In the genomic region with DNA sequence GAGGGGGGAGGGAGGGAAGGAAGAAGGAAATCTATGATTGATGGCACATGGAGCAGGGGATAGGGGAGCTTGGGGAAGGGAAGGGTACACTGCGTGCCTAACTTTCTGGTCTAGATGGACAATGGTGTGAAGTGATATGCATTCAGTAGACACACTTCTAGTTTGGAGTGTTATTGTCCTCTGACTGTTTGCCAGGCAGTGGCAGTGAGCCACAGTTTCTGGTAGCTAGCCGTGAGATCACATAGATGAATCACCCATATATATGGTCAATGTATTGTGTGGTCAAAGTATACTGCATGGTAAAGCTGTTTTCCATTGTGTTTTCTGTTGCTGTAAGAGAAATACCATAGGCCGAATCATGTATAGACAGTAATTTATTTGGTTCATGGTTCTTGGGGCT, we compare ENCODE assay signal across 19 mouse cellular contexts.
"Had no signal": no experiment of that assay in that cellular context is flagged by ENCODE, and none has a peak within 500 bp of the region (broad histone marks: within the 10 kb centered on the region; RNA-seq: fewer than 3 reads in every experiment).

No protein-coding gene starts in this region.

- H3K27ac ChIP-seq: midbrain, embryonic 10.5 days; midbrain, embryonic 12.5 days; neural tube, embryonic 13.5 days; neural tube, embryonic 15.5 days had no signal

- H3K4me3 ChIP-seq: midbrain, embryonic 10.5 days; midbrain, embryonic 12.5 days; myocyte; neural tube, embryonic 13.5 days; neural tube, embryonic 15.5 days had no signal

- H3K27me3 ChIP-seq: midbrain, embryonic 12.5 days; neural tube, embryonic 13.5 days; neural tube, embryonic 15.5 days had no signal

- ATAC-seq: midbrain, embryonic 16.5 days had no signal

- DNase-seq: lung, adult 18-20 months; lung, embryonic 14.5 days; lung, postnatal 10 days; lung, postnatal 4 days; midbrain, embryonic 14.5 days; retina, postnatal 1 day; right cerebral cortex, adult 18-20 months; right cerebral cortex, postnatal 25 days; right cerebral cortex, postnatal 4 days; spleen, adult 18-20 months; thymus, adult 18-20 months; thymus, postnatal 14 days; thymus, postnatal 36 days had no signal

- H3K4me1 ChIP-seq: midbrain, embryonic 10.5 days; midbrain, embryonic 12.5 days; neural tube, embryonic 15.5 days had no signal
